Mouse (Mus musculus) brown adipose tissue, adult 24 weeks (tissue): ENCODE data around the gene Muc13. TPM values are rescaled to one million over a fixed set of nuclear protein-coding genes. Genes with fewer than 3 reads are reported as not detected.

Experiments used
- H3K27ac ChIP-seq: fragments of 200-500 bp; replicated peaks from 2 replicates; pipeline ENCODE4 v1.5.1; 2012; ENCODE audit warnings: low read depth, mild to moderate bottlenecking, low read length
- H3K4me1 ChIP-seq: fragments of 200-500 bp; 2 replicates; pipeline ENCODE4 v1.6.1; 2012; ENCODE audit warnings: low read length, mixed read lengths; ENCODE audit not compliant: control insufficient read depth, insufficient read depth, insufficient read length
- H3K4me3 ChIP-seq: fragments of 200-500 bp; 2 replicates; pipeline ENCODE4 v1.5.1; 2012; ENCODE audit warnings: low read depth, mild to moderate bottlenecking, low read length, moderate library complexity; ENCODE audit not compliant: insufficient read depth
- polyA plus RNA-seq: library from polyadenylated mRNA; stranded (reverse); fragments of >200 nt; gene quantifications from 2 replicates; pipeline ENCODE4 v1.2.4, GENCODE M21; 2012; ENCODE audit not compliant: missing spikeins, insufficient read depth, insufficient read length

Gene Muc13
- polyA plus RNA-seq, 1 experiment = not detected

GRCm38 (mm10) chr16:33782729-33783091, 11.1 kb upstream of the Muc13 start:
- Histone ChIP-seq H3K27ac (no peak overlapping the region), H3K4me1 (no peaks in the 10 kb centered on the region), H3K4me3 (no peak overlapping the region)

- H3K4me3 ChIP-seq = no peak overlapping the region
- H3K27ac ChIP-seq = no peak overlapping the region
- H3K4me1 ChIP-seq = no peaks in the 10 kb centered on the region
Observed at GRCm38 (mm10) chr16:33784547-33784946, 9.3 kb upstream of the Muc13 start.

GRCm38 (mm10) chr16:33785092-33785704, 8.6 kb upstream of the Muc13 start:
- no peak overlapping the region for H3K4me3 ChIP-seq
- H3K4me1 ChIP-seq = no peaks in the 10 kb centered on the region
- no peak overlapping the region for H3K27ac ChIP-seq

DNA sequence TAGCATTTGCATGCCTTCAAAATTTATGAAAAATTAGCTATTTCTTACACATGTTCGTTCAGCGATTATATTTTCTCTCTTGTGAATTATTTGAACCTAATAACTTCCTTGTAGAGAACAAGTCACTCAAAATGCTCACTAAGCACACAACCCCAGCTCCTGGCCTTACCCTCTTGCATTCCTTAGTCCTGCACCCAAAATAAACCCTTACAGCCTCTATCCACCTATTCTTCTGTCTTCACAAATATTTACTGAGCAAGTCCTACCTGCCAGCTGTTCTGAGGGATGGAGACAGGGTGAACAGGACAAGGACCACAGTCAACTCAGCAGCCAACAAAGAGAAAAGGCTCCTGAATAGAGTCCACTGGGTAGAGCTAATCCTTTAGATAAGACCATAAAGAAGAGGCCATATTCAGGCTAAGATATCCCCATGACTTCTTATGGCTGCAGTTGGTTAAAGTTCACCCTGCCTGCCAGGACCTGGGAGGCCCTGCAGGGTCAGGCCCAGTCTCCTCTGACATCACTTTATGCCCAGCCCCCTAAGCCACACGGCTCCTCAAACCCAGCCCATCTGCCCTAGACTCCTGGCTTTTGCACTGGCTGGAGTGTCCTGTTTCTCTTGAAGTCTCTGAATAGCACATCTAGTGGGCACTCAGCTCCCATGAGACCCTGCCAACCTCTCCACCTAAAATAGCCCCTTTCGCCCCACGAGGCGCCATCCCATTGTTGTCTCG, 7.0 kb upstream of the Muc13 start:
- Histone ChIP-seq H3K27ac (no peak overlapping the region), H3K4me3 (no peak overlapping the region), H3K4me1 (no peaks in the 10 kb centered on the region)

GRCm38 (mm10) chr16:33795106-33795505, 1.3 kb downstream of the Muc13 start:
- Histone ChIP-seq H3K4me1 (no peaks in the 10 kb centered on the region), H3K27ac (no peak overlapping the region), H3K4me3 (no peak overlapping the region)

GRCm38 (mm10) chr16:33795887-33796286, 2.0 kb downstream of the Muc13 start:
- no peak overlapping the region for H3K27ac ChIP-seq
- no peak overlapping the region for H3K4me3 ChIP-seq
- no peaks in the 10 kb centered on the region for H3K4me1 ChIP-seq

DNA sequence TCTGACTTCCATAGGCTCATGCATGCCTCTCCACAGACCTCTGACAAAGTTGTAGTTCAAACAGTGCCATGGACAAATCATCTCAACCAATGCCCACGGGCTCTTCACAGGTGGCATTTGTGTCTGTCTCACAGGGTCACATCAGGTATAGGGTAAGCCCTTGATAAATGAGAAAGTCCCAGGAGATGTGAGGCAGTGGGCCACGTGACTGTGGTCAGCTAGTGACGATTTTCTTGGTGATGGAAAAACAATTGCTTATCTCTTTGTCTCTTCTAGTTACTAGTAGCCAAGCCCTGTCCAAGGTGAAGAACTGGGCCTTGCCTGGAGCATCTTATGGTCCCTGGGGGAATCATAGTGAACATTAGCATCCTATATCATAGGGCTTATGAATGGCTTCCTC, 2.9 kb downstream of the Muc13 start:
- H3K27ac ChIP-seq = no peak overlapping the region
- H3K4me1 ChIP-seq = peaks cover 1% of the 10 kb centered on the region; the same call in 1 of the 2 replicates
- no peak overlapping the region for H3K4me3 ChIP-seq

- no peak overlapping the region for H3K4me3 ChIP-seq
Observed at GRCm38 (mm10) chr16:33797860-33798259, 4.0 kb downstream of the Muc13 start.

GRCm38 (mm10) chr16:33810002-33810401, 16.2 kb downstream of the Muc13 start:
- H3K27ac ChIP-seq = no peak overlapping the region
- H3K4me3 ChIP-seq = no peak overlapping the region
- H3K4me1 ChIP-seq = no peaks in the 10 kb centered on the region

More at GRCm38 (mm10) chr16:33797860-33798259, 4.0 kb downstream of the Muc13 start:
- H3K4me1 ChIP-seq = peaks cover 5% of the 10 kb centered on the region; the same call in 1 of the 2 replicates
- no peak overlapping the region for H3K27ac ChIP-seq

GRCm38 (mm10) chr16:33818413-33819165, 24.8 kb downstream of the Muc13 start:
- no peak overlapping the region for H3K4me3 ChIP-seq
- no peak overlapping the region for H3K27ac ChIP-seq
- H3K4me1 ChIP-seq = no peaks in the 10 kb centered on the region

- no peaks in the 10 kb centered on the region for H3K4me1 ChIP-seq
- no peak overlapping the region for H3K4me3 ChIP-seq
- H3K27ac ChIP-seq = no peak overlapping the region
Observed at GRCm38 (mm10) chr16:33820269-33821178, 26.7 kb downstream of the Muc13 start.

- Histone ChIP-seq H3K27ac (no peak overlapping the region), H3K4me3 (no peak overlapping the region), H3K4me1 (no peaks in the 10 kb centered on the region; the same call in 1 of the 2 replicates)
Observed at GRCm38 (mm10) chr16:33824603-33825002, 30.8 kb downstream of the Muc13 start.

DNA sequence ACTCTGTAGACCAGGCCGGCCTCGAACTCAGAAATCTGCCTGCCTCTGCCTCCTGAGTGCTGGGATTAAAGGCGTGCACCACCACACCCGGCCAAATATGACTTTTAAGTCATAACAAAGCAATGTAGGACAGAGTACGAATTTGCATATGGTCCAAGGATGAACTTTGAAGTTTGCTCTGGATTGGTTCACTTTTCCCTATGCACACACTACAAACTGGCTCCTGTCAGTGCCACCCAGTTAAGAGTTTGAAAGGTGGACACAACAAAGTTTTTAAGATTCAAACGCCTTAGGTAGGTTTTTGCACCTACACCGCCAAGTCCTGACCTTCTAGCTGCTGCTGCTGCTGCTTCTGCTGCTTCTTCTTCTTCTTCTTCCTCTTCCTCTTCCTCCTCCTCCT, 34.7 kb downstream of the Muc13 start:
- no peak overlapping the region for H3K27ac ChIP-seq
- no peaks in the 10 kb centered on the region; the same call in none of the 2 replicates for H3K4me1 ChIP-seq
- no peak overlapping the region for H3K4me3 ChIP-seq

DNA sequence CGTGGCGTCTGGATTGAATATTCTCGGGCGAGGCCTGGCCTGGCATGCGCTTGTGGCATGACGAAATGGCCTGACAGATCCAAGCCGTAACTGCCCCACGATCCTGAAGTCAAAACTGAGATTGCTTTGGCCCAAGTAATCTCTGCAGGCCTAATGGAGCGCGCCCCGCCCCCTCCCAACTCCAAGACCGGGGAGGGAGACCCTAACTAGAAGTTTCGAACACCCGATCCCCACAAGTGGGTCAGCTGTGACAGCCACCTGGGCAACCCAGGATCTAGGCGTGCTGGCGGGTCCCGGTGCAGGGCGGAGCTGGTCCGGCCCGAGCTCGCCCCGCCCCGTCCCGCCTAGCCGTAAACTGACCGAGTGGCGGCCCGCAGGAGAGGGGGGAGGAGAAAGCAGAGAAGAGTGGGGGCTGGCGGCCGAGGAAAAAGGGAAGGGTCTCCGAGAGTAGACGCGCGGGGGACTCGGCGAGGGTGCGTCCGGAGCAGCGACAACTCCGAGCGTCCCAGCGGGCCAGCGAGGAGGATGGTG, 35.5 kb downstream of the Muc13 start, which contains the start of gene Itgb5:
Gene Itgb5, plus strand, starts transcription at position 365 of the 531 bp plus-strand sequence.
- Histone ChIP-seq H3K4me3 (peak within 1 kb of the TSS; percentile 89), H3K27ac (peak within 1 kb of the TSS; percentile 84), H3K4me1 (peaks cover 6% of the 10 kb centered on the region)
